Mouse (Mus musculus) CH12.LX (cell line): ENCODE measurements around the gene P2rx1. TPM values are rescaled to one million over a fixed set of nuclear protein-coding genes. Genes with fewer than 3 reads are reported as not detected.

Source experiments
- DNase-seq: peaks from one replicate; pipeline ENCODE4 v3.0.0-alpha.2; 2013; ENCODE audit errors: extremely low read depth
- H3K27ac ChIP-seq: 2 replicates; pipeline ENCODE4 v1.5.1; 2012; ENCODE audit warnings: low read depth, mild to moderate bottlenecking, control low read depth, moderate library complexity; ENCODE audit not compliant: insufficient read depth
- H3K27me3 ChIP-seq: replicated peaks from 2 replicates; pipeline ENCODE3; 2012; ENCODE audit warnings: inconsistent platforms
- H3K36me3 ChIP-seq, 2 experiments: replicated peaks in 1 of 2; 2 replicates each; pipeline versions ENCODE3 to v1.6.1; 2012; ENCODE audit warnings: inconsistent platforms in 1 of 2, low read length in 1 of 2, mild to moderate bottlenecking in 1 of 2, mixed read lengths in 1 of 2, moderate library complexity in 1 of 2; ENCODE audit not compliant: control insufficient read depth in 1 of 2, insufficient read depth in 1 of 2
- H3K4me1 ChIP-seq, 2 experiments: 2 replicates each; pipeline ENCODE4 v1.6.1; 2012; ENCODE audit warnings: inconsistent platforms in 1 of 2, moderate library complexity in 1 of 2; ENCODE audit not compliant: insufficient read depth in 2 of 2, control insufficient read depth in 1 of 2
- H3K4me2 ChIP-seq: 2 replicates; pipeline ENCODE4 v1.6.1; 2012; ENCODE audit warnings: low read depth, mild to moderate bottlenecking, control low read depth; ENCODE audit not compliant: poor library complexity, insufficient read depth, severe bottlenecking
- H3K4me3 ChIP-seq, 3 experiments: fragments of 150-350 bp in 1 of 3; sonication (generic) in 1 of 3; replicated peaks in 1 of 3; 2 replicates each; pipeline versions ENCODE3 to v1.5.1; 2011 to 2012; ENCODE audit warnings: low read depth in 2 of 3, low read length in 2 of 3, mild to moderate bottlenecking in 2 of 3, moderate library complexity in 2 of 3, control low read depth in 1 of 3, improper control_type of control experiment in 1 of 3, inconsistent platforms in 1 of 3, mixed read lengths in 1 of 3; ENCODE audit not compliant: poor library complexity in 1 of 3
- H3K79me2 ChIP-seq: replicated peaks from 2 replicates; pipeline ENCODE4 v1.6.1; 2012; ENCODE audit warnings: mild to moderate bottlenecking, moderate library complexity; ENCODE audit not compliant: control insufficient read depth, poor library complexity, insufficient read depth, severe bottlenecking; ENCODE audit errors: extremely low read depth
- H3K9ac ChIP-seq: 2 replicates; pipeline ENCODE4 v1.6.1; 2012; ENCODE audit warnings: low read depth, mild to moderate bottlenecking, control low read depth, moderate library complexity; ENCODE audit not compliant: insufficient read depth
- H3K9me3 ChIP-seq: replicated peaks from 2 replicates; pipeline ENCODE3; 2012; ENCODE audit warnings: low read length, inconsistent platforms, mixed read lengths
- BHLHE40 ChIP-seq: IDR thresholded peaks from 2 replicates; pipeline ENCODE4 v1.6.1; 2011; ENCODE audit warnings: mild to moderate bottlenecking, low read depth, low read length, improper control_type of control experiment
- CHD1 ChIP-seq: IDR thresholded peaks from 2 replicates; pipeline ENCODE4 v1.6.1; 2012; ENCODE audit warnings: low read depth, low read length, improper control_type of control experiment, inconsistent platforms
- CHD2 ChIP-seq: IDR thresholded peaks from 2 replicates; pipeline ENCODE4 v1.6.1; 2011; ENCODE audit warnings: low read length, improper control_type of control experiment
- E2F4 ChIP-seq: IDR thresholded peaks from 2 replicates; pipeline ENCODE4 v1.6.1; 2011; ENCODE audit warnings: low read depth, low read length, improper control_type of control experiment; ENCODE audit not compliant: insufficient replicate concordance
- ELF1 ChIP-seq: IDR thresholded peaks from 2 replicates; pipeline ENCODE4 v1.6.1; 2014; ENCODE audit warnings: low read depth, mild to moderate bottlenecking, inconsistent platforms, low read length, improper control_type of control experiment
- EP300 ChIP-seq: IDR thresholded peaks from 2 replicates; pipeline ENCODE4 v1.6.1; 2011; ENCODE audit warnings: low read length, improper control_type of control experiment
- ETS1 ChIP-seq: conservative IDR thresholded peaks from 2 replicates; pipeline ENCODE4 v1.6.1; 2012; ENCODE audit warnings: low read depth, mild to moderate bottlenecking, inconsistent platforms, low read length, improper control_type of control experiment, moderate library complexity
- GABPA ChIP-seq: IDR thresholded peaks from 2 replicates; pipeline ENCODE4 v1.6.1; 2012; ENCODE audit warnings: low read depth, low read length, improper control_type of control experiment, inconsistent platforms; ENCODE audit not compliant: insufficient replicate concordance
- HCFC1 ChIP-seq: IDR thresholded peaks from 2 replicates; pipeline ENCODE4 v1.6.1; 2012; ENCODE audit warnings: low read depth, mild to moderate bottlenecking, inconsistent platforms, low read length, improper control_type of control experiment
- IRF4 ChIP-seq: IDR thresholded peaks from 2 replicates; pipeline ENCODE4 v1.6.1; 2014; ENCODE audit warnings: low read depth, mild to moderate bottlenecking, inconsistent platforms, low read length, improper control_type of control experiment
- JUND ChIP-seq: conservative IDR thresholded peaks from 2 replicates; pipeline ENCODE4 v1.6.1; 2011; ENCODE audit warnings: low read depth, low read length, improper control_type of control experiment
- KAT2A ChIP-seq: IDR thresholded peaks from 2 replicates; pipeline ENCODE4 v1.6.1; 2012; ENCODE audit warnings: low read length, improper control_type of control experiment, inconsistent platforms; ENCODE audit not compliant: insufficient replicate concordance
- MAFK ChIP-seq: IDR thresholded peaks from 2 replicates; pipeline ENCODE4 v1.6.1; 2011; ENCODE audit warnings: low read length, improper control_type of control experiment; ENCODE audit not compliant: insufficient replicate concordance
- MAX ChIP-seq: IDR thresholded peaks from 2 replicates; pipeline ENCODE4 v1.6.1; 2011; ENCODE audit warnings: low read length, improper control_type of control experiment
- MAZ ChIP-seq: IDR thresholded peaks from 2 replicates; pipeline ENCODE4 v1.6.1; 2012; ENCODE audit warnings: low read depth, mild to moderate bottlenecking, inconsistent platforms, low read length, improper control_type of control experiment, moderate library complexity
- MEF2A ChIP-seq: IDR thresholded peaks from 2 replicates; pipeline ENCODE4 v1.6.1; 2014; ENCODE audit warnings: low read depth, mild to moderate bottlenecking, inconsistent platforms, low read length, improper control_type of control experiment, borderline replicate concordance
- MXI1 ChIP-seq: IDR thresholded peaks from 2 replicates; pipeline ENCODE4 v1.6.1; 2011; ENCODE audit warnings: mild to moderate bottlenecking, low read depth, low read length, improper control_type of control experiment
- MYC ChIP-seq: IDR thresholded peaks from 2 replicates; pipeline ENCODE4 v1.6.1; 2011; ENCODE audit warnings: low read depth, mild to moderate bottlenecking, improper control_type of control experiment, low read length
- NELFE ChIP-seq: IDR thresholded peaks from 2 replicates; pipeline ENCODE4 v1.6.1; 2011; ENCODE audit warnings: low read depth, low read length, improper control_type of control experiment
- NRF1 ChIP-seq: IDR thresholded peaks from 2 replicates; pipeline ENCODE4 v1.6.1; 2014; ENCODE audit warnings: low read depth, mild to moderate bottlenecking, inconsistent platforms, low read length, improper control_type of control experiment, moderate library complexity
- POLR2A ChIP-seq: IDR thresholded peaks from 2 replicates; pipeline ENCODE4 v1.6.1; 2011; ENCODE audit warnings: low read depth, mild to moderate bottlenecking, improper control_type of control experiment, low read length
- RAD21 ChIP-seq: IDR thresholded peaks from 2 replicates; pipeline ENCODE4 v1.6.1; 2011; ENCODE audit warnings: low read depth, mild to moderate bottlenecking, low read length, improper control_type of control experiment, moderate library complexity
- RCOR1 ChIP-seq: conservative IDR thresholded peaks from 2 replicates; pipeline ENCODE4 v1.6.1; 2012; ENCODE audit warnings: low read depth, mild to moderate bottlenecking, inconsistent platforms, low read length, improper control_type of control experiment
- SIN3A ChIP-seq: IDR thresholded peaks from 2 replicates; pipeline ENCODE4 v1.6.1; 2012; ENCODE audit warnings: low read length, improper control_type of control experiment, inconsistent platforms
- SMC3 ChIP-seq: IDR thresholded peaks from 2 replicates; pipeline ENCODE4 v1.6.1; 2011; ENCODE audit warnings: low read depth, low read length, improper control_type of control experiment
- TBP ChIP-seq: conservative IDR thresholded peaks from 2 replicates; pipeline ENCODE4 v1.6.1; 2011; ENCODE audit warnings: low read depth, low read length, improper control_type of control experiment
- UBTF ChIP-seq: IDR thresholded peaks from 2 replicates; pipeline ENCODE4 v1.6.1; 2012; ENCODE audit warnings: low read depth, mild to moderate bottlenecking, inconsistent platforms, low read length, improper control_type of control experiment, moderate library complexity
- USF2 ChIP-seq: conservative IDR thresholded peaks from 2 replicates; pipeline ENCODE4 v1.6.1; 2011; ENCODE audit warnings: low read depth, low read length, improper control_type of control experiment
- ZC3H11A ChIP-seq: IDR thresholded peaks from 2 replicates; pipeline ENCODE4 v1.6.1; 2012; ENCODE audit warnings: low read depth, mild to moderate bottlenecking, inconsistent platforms, low read length, improper control_type of control experiment
- ZKSCAN1 ChIP-seq: IDR thresholded peaks from 2 replicates; pipeline ENCODE4 v1.6.1; 2012; ENCODE audit warnings: low read depth, inconsistent platforms, low read length, improper control_type of control experiment, borderline replicate concordance
- ZNF384 ChIP-seq: IDR thresholded peaks from 2 replicates; pipeline ENCODE4 v1.6.1; 2012; ENCODE audit warnings: low read depth, low read length, improper control_type of control experiment, inconsistent platforms
- dilution Hi-C: fragments of 300-500 bp; cut with MboI; formaldehyde crosslinking; loops from 2 replicates; pipeline ENCODE4 v1.14.3; 2020; ENCODE audit warnings: low sequenced_read_pairs; ENCODE audit not compliant: extremely low pct_unique_long_range_greater_than_20kb, extremely low pct_ligation_motif_present
- in situ Hi-C: fragments of 300-500 bp; cut with MboI; formaldehyde crosslinking; loops from 3 replicates; pipeline ENCODE4 v1.14.3; 2019; ENCODE audit warnings: low sequenced_read_pairs, low pct_ligation_motif_present, low pct_unique_long_range_greater_than_20kb, mixed read lengths
- polyA plus RNA-seq: library from polyadenylated mRNA; unstranded; fragments of >175 nt; gene quantifications from 2 replicates; pipeline ENCODE4 v1.2.1, GENCODE M21; 2012; ENCODE audit warnings: low read depth; ENCODE audit not compliant: insufficient read length
- total RNA-seq, 2 experiments: library from RNA; depleted of rRNA; stranded (reverse); fragments of 300-350 nt in 1 of 2; fragments of >200 nt in 1 of 2; gene quantifications; 2 replicates each; pipeline ENCODE4 v1.2.3; 2012 to 2014

P2rx1 gene
- total and polyA plus RNA-seq, 3 experiments, result 15.9 to 23.3 (median 21.5) TPM

- dilution Hi-C loops, result no loop called here
- Histone ChIP-seq H3K9ac (no peak overlapping the region), H3K79me2 (no peaks in the 10 kb centered on the region), H3K4me1 (peaks cover under 1 to 10% of the 10 kb centered on the region in 2 experiments; a peak in 2 of 4 replicates), H3K4me3 (no peak overlapping the region), H3K36me3 (peaks cover 21 to 76% of the 10 kb centered on the region in 2 experiments), H3K27me3 (no peaks in the 10 kb centered on the region), H3K27ac (no peak overlapping the region), H3K4me2 (no peak overlapping the region), H3K9me3 (no peaks in the 10 kb centered on the region)
- in situ Hi-C loops, result no loop called here
- no peak for DNase-seq
- TF ChIP-seq MYC, result no peak
- TF ChIP-seq RCOR1, result no peak
- TF ChIP-seq ETS1, result no peak
- no peak for TF ChIP-seq POLR2A
- no peak for TF ChIP-seq UBTF
- TF ChIP-seq NRF1, result no peak
- no peak for TF ChIP-seq ZNF384
- no peak for TF ChIP-seq CHD1
- TF ChIP-seq HCFC1, result no peak
- no peak for TF ChIP-seq GABPA
- no peak for TF ChIP-seq USF2
- no peak for TF ChIP-seq MAX
- no peak for TF ChIP-seq RAD21
- TF ChIP-seq CHD2, result no peak
- no peak for TF ChIP-seq MEF2A
- TF ChIP-seq E2F4, result no peak
- no peak for TF ChIP-seq JUND
- no peak for TF ChIP-seq IRF4
- no peak for TF ChIP-seq ZKSCAN1
Observed at GRCm38 (mm10) chr11:73030821-73031498, 32.1 kb downstream of the P2rx1 start.

- no peak overlapping the region for H3K27ac ChIP-seq
- H3K9ac ChIP-seq, result no peak overlapping the region
- in situ Hi-C loops (no loop called here), dilution Hi-C loops (no loop called here)
- H3K4me3 ChIP-seq, result no peak overlapping the region
- DNase-seq, result no peak
- H3K36me3 ChIP-seq, result peaks cover 21 to 76% of the 10 kb centered on the region in 2 experiments
- no peaks in the 10 kb centered on the region for H3K9me3 ChIP-seq
- H3K4me1 ChIP-seq, result peaks cover 6 to 16% of the 10 kb centered on the region in 2 experiments; a peak in 3 of 4 replicates
- no peak overlapping the region for H3K4me2 ChIP-seq
- no peak for TF ChIP-seq E2F4
- TF ChIP-seq SIN3A, result no peak
- no peak for TF ChIP-seq IRF4
- no peak for TF ChIP-seq UBTF
- TF ChIP-seq TBP, result no peak
- no peak for TF ChIP-seq MAZ
- no peak for TF ChIP-seq MXI1
- no peak for TF ChIP-seq NELFE
- TF ChIP-seq MAFK, result no peak
- TF ChIP-seq ZNF384, result no peak
- no peak for TF ChIP-seq ZC3H11A
- no peak for TF ChIP-seq BHLHE40
- no peak for TF ChIP-seq ELF1
- no peak for TF ChIP-seq KAT2A
- no peak for TF ChIP-seq GABPA
- no peak for TF ChIP-seq MYC
- TF ChIP-seq EP300, result no peak
- TF ChIP-seq ETS1, result no peak
- no peak for TF ChIP-seq JUND
- TF ChIP-seq SMC3, result no peak
- H3K79me2 ChIP-seq, result no peaks in the 10 kb centered on the region
- no peaks in the 10 kb centered on the region for H3K27me3 ChIP-seq
Observed at GRCm38 (mm10) chr11:73031536-73031935, 32.6 kb downstream of the P2rx1 start.
